Mouse (Mus musculus): ENCODE measurements at regions not wholly inside any gene's neighbourhood (a gene's known extent, or its start where the extent isn't known, plus 50 kb on each side); places are given as distances from the start of the nearest gene placed in this dataset.
A peak's percentile ranks its signal among the peaks of the same experiment; 100 is the strongest.
"Not testable (repeated sequence)": the region's sequence is repeated elsewhere in the genome, so short reads cannot be mapped to it uniquely, and the experiment has no call there.

DNA sequence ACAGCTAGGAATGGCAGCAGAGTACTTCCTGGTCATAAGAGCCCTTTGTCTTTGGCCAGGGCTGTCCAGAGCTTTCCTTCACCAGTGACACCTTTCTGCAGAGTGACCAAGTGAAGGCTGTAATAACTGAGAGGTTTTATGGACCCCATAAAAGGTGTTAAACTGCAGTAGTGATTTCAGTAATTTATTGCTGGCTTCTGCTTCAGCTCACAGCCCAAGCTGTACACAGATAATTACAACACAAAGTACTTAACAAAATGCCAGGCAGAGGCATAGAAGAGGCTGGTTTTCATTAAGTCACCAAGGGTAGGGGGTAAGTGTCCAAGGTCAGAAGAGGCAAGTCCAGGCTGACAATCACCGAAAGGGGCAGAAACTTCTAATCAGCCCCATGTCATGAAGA lies 83.8 kb downstream of the Eif4e start:
- DNase-seq = no peak

DNA sequence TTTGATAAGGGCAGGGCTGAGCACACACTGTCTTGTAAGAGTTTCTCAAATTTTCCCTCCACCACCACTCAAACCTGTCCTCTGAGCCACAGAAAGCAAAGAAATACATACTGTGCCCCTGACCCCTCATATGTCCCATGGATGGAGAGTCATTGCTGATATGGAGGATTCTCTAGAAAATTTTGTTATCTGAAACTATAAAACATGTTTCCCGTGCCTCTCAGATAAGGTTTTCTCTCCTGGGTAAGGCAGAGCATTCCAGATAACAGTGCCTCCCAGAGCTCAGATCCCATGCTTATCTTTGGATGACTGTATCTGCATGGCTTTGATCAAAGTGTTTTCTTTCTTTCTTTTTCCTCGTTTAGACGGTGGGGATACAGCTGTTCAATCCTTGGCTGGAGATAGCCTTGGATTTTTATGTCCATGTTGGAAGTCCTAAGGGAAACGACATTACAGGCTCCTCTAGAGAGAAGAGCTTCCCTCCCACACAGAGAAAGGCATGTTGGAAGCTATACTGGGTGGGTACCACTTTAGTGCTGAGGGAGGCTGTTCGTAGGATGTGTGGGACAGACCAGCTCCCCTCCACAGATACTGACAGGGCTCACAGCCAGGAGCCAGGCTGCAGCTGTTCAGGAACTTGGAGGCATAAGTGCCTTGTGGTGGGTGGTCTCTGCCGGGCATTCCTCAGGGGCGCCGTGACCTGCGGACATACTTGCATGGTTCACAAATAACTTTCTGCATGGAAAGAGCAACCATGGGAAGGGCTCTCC lies 87.1 kb downstream of the Eif4e start:
- peak in 1 of 2 experiments; percentile 18 for DNase-seq

DNA sequence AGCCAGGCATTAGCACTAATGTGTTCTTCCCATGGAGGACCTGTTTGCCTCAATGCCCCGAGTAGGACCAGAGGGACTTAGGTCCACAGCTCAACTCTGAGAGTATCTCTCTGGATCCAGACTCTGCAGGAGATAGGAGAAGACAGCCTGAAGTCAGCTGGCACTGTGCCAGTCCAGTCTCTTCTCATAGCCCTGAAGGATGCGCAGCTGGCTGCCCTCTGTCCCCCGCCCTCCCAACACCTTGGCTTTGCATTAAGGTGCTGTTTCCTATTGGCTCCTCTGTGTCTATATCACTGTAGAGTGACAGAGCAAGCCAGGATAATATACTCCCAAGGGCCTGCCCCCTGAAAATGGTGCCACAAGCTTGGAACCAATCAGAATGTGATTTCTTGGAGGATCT lies 87.7 kb downstream of the Eif4e start:
- DNase-seq = peak; percentile 12 to 27

DNA sequence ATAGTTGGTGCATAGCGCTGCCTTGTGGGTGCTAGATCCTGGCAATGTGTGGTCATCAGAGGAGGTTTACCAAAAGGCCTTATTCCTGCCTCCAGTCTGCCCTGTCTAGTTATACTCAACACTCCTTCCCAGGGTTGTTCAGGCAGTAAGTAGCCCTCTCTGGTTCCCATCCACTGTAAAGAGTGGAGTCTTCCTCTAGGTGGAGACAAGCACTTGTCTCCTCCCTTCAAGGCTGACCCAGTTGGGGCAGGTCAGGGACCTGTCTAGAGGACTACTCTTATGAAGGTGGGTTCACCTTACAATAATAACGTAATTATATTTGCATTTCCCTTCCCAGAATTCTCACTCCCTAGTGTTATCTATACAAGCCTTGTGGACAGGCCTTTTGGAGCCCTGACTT lies 88.9 kb downstream of the Eif4e start:
- DNase-seq = no peak

DNA sequence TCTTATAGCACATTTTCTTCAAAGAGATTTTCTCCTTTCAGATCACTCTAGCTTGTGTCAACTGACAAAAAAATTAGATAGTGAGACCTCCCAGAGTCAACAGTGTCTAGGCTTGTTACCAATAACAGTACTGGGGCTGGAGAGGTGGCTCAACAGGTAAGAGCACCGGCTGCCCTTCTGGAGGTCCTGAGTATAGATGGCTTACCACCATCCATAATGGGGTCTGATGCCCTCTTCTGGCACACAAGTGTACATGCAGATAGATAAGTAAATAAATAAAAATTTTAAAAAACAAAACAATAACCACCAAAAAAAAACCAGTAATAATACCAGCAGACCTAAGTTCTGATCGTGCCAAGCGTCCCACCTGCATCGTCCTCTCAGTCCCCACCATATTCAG lies 94.3 kb downstream of the Eif4e start:
- no peak for DNase-seq

DNA sequence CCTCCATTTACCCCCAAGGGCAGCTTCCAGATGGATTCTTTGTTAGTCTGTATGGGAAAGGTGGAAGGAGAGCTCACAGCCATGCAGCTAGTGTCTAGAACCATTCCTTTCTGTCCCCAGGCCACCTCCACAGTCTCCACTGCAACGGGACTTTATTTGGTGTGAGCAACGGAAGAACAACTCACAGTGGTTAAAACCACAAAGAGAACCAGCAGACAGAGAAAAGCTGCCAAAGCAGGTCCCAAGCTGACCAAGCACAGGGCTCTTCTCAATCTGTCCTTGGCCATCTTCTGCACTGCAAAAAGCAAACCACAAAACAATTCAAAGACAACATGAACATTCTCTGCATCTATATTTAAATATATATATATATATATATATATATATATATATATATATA lies 98.1 kb downstream of the Eif4e start:
- no peak for DNase-seq

DNA sequence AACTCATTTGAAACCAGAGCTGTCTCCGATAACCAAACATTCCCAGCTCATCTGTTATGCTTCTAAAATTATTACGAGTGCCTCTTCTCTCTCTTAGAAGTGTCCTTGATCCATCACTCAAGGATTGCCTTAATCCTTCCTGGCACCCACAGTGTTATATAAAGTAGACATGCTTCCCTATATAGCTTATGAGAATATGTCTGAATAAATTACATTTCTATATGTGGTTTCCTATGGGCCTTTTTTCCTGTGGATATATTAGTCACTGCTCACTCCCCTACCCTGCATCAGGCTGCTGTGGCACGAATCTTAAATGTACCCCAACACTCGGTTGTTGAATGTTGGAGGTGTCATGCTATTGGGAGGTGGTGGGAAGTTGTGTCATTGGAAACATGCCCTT lies 100.3 kb downstream of the Eif4e start:
- no peak for DNase-seq

DNA sequence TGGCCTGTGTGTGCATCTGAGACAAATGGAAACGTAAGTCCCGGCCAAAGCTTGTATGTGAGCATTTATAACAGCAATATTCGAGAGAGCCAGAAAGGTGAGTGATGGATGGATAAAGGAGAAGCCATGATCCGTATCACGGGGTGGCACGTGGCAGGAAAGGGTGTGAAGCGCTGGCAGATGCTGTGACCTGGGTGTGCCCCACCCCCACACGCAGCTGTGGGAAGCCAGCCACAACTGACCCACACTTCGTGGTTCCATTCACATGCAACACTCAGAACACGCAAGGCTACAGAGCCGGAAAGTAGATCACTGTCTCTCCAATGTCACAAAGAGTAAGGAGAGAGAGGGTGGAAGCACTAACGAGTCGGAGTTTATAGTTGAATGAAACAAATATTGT lies 104.3 kb downstream of the Eif4e start:
- DNase-seq = no peak

DNA sequence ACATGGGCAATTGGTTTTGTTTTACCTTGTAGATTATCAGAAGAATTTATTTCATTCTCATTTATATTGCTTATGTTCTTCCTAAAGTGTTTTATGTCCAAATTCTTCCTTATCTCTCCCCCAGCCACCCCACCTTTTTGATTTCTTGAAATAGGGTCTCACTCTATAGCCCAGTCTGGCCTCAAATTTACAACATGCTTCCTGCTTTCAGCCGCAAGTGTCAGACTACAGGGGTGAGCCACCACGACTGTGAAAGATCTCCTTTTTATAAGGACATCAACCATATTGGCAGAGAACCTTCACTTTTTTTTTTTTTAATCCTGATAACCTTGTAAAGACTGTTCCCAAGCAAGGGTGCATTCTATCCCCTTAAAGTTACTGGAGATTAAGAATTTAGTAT lies 106.1 kb downstream of the Eif4e start:
- no peak for DNase-seq

DNA sequence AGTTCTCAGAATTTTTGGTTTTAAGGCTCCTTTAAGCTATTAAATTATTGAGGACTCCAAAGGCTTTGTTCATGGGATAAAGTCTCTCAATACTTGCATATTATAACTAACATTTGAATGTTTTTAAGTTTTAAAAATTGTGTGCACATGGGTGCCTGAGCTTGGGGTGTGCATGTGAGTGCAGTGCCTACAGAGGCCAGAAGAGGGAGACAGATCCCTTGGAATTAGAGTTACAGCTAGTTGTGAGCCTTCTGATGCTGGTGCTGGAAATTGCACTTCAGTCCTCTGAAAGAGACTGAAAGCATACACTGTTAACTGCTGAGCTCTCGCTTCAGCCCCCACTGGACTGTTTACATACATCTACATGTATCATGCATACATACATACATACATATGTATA lies 100.0 kb upstream of the Tspan5 start:
- peak; percentile 40 to 44 for DNase-seq

DNA sequence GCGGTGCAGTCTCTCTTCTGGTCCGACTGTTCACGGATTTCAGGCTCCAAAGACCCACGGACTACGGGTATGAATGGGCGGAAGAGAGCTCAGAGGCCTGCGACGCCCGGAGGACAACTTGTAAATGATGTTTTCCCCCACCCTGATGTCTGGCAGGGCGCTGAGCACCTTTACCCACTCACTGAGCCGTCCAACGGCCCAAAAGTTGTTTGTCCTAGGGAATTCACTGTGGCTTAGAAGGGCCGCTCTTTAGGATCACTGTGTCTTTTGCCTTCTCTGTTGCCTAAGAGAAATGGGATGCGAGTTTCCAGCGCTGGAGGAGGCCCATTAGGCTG lies 98.1 kb upstream of the Tspan5 start:
- DNase-seq = no peak

DNA sequence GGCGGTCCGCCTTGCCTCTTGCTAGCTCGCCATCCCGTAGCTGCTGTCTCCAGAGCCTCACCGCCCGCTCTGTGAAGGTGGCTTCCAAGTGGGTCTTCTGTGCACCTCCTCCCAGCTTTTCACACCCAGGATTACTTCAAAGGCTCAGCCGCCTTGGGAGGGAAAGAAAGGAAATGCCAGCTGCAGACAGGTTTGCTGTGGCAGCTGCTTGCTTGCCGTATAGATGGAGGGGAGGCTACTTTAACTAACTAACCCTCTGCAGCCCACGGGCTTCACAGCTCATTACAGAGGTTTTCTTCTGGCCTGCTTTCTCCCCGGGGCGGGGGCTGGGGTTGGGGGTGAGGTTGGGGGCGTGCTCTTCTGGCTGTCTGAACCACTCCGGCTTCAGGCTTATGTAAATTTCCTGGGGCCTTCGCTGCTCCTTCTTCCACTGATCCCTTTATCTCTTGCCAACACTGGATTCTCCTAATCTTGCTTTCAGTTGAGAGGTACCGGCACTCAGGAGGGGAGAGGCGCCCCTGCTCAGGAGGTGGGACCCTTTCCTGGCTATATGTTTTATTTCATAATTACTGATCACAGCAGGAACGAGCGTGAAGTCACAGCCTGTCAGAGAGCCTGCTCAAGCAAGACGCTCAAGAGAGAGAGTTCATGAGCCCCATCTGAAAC lies 97.6 kb upstream of the Tspan5 start:
- peak; percentile 56 to 75 for DNase-seq

DNA sequence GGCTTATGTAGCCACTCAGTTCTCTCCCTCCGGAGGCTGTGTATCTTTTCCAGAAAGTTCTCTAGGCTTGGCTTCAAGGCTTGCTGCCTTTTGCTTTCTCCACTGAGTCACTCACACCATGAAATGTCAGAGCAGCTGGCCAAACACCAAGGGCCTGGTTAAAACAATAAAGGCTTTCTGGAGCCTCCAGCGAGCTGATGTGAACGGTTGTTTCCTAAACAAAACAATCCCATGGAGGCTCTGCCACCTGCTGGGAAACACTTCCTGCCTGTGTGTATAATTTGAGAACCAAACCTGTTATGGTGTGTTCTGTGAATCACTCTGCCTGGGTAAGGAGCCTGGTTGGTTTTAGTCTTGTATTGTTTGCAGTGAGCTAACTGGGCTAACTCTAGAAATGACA lies 96.7 kb upstream of the Tspan5 start:
- peak; percentile 58 to 68 for DNase-seq

DNA sequence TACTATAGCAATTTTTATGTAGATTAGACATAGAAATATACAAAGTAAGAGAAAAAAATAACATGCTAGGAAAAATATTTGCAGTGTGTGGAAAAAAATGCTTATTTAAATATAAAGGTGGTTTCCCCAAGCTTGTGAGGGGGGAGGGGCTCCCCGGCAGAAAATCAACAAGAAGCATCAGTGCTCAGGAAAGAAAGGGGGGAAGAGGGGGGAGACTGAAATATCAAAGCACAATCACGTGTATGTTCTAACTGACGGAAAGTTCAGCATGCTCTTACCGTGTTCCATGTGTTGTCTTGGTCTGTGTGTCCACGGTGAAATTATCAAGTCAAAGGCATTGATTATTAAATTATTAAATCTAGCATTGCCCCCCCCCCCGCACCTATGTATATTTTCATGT lies 92.3 kb upstream of the Tspan5 start:
- no peak for DNase-seq

DNA sequence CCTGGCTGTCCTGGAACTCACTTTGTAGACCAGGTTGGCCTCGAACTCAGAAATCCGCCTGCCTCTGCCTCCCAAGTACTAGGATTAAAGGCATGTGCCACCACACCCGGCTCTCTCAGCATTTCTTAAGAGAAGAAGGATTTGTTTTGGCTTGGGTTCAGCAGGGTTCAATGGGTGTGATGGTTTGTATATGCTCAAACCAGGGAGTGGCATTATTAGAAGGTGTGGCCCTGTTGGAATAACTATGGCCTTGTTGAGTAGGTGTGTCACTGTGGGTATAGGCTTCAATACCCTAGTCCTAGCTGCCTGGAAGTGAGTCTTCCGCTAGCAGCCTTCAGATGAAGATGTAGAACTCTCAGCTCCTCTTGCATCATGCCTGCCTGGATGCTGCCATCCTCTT lies 91.3 kb upstream of the Tspan5 start:
- DNase-seq = not testable (repeated sequence)

DNA sequence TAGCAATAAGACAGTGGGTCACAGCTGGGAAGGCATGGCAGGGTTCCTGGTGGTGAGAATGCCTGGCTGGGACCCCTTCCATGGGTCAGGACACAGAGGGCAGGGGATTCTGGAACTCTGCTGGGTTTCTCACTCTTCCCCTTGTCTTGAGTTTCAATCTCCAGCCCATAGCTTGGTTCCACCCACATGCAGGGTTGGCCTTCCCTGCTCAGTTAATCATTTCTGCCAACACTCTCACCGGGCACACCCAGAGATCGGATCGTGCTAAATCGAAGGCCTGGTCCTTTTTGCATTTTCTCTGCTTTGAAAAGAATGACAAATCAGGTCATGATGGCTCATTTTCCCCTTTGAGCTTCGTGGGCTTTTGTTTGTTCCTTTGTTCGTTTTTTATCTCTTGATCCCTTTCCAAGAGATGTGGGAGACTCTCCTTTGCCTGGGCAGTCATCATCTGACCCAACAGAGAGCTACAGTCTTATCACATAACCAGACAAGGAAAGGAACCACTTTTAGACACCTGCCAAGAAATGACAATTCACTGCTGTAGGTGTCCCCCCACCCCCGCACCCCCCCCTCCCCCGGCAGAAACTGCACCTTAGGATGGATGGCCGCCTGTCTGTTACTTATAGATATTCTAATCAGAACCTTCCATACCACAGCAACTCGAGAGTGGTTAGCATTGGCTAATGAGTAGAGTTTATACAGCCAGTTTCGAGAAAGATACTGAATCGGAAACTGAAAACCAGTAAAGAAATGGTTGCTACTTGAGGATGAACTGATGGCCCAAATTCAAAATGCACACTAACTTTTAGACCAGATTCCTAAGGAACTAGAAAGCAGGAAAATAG lies 90.4 kb upstream of the Tspan5 start:
- no peak for DNase-seq

DNA sequence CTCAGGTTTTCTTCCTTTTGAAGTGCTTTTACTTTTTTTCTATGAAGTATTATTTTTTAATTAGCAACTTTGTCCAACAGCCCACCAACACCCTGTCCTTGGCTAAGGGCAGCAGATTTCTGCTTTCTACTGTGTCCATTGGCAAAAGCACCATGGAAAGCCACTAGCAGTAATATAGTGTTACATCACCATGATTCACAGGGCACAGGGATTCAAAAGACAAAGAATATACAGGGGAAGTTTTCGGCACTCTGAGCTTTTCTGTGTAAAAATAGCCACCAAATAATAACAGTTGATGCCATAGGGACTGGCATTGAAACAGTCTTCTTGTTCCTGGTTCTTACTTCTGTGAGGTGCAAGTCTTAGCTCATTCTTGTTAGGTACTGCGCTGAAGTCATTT lies 89.8 kb upstream of the Tspan5 start:
- DNase-seq = no peak

DNA sequence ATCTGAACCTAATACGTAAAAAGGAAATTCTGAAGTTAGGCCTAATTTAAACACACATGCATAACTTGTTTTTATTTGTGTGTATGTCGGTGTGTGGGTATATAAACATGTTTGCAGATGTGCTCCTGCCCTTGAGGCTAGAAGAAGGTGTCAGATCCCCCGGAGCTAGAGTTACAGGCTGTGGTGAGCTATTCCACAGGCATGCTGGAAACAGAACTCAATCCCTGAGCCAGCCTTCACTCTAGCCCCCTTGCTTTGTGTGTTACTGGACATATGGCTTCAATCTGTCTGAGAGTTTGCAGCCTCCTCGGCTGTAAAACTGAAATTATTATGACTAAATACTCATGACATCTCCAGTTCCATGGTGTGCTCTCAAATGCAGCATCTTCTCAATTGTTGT lies 89.3 kb upstream of the Tspan5 start:
- peak in 1 of 2 experiments; percentile 9 for DNase-seq

DNA sequence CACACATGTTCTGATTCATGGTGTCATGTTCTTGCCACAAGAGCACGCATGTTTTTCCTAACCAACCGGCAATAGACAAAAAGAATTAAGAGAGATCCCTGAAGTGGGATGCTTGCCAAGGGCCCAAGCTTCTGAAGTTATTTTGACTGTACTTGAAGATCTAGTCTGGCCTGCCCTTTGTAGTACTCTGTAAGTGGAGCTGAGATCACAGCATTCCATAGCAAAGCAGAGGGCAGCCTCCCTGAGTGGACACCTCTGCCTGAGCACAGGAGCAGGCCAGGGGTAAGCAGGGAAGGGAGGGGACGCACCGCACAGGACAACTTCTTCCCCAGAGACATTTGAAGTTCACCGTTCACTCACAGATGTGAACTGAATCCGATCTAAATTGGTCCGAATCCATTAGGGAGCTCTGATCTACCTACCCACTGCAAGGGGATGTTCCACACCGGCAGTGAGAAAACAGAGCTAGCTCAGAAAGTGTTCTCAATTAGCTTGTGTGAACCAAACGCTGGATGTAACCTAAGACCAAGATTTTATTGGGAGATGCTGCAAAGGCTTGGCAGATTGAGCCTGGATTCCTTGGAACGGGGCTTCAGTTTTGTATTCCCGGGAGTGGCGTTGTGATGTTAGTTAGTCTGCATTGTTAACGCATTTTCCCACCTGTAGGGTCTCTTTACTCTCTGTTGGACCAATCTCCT lies 88.3 kb upstream of the Tspan5 start:
- DNase-seq = no peak

DNA sequence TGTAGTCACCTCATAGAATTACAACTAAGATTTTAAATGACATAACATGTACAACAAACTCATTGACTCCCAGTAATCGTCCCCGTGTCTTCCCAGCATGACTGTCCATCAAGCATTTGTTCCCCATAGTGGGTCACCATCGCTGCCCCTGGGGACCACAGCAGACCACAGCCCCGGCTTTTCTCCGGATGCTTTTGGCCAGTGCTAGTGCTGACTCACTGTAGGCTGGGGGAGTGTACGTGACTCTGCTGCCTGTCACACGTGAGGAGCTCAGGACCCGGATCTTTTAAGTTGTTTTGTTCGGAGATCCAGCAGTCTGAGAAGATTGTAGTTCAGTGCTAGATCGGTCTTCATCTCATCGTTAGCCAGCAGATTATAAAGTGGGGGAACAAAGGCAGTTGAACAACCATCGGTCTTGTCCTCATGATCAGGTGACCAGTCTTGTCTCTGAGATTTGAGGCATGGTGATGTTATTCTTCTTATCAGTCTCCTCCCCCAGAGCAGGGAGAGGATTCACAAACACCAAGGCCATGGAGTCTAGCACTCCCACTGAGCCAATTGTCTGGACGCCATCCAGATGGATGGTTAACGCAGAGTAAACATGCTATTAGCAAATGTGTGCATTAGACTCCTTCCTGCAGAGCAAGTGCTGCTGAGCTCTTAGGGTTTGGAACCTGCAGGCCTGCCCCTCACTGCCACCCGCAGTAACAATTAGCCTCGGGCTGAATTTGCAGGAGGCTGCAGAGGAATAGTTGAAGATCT lies 87.2 kb upstream of the Tspan5 start:
- DNase-seq = peak; percentile 6 to 15

DNA sequence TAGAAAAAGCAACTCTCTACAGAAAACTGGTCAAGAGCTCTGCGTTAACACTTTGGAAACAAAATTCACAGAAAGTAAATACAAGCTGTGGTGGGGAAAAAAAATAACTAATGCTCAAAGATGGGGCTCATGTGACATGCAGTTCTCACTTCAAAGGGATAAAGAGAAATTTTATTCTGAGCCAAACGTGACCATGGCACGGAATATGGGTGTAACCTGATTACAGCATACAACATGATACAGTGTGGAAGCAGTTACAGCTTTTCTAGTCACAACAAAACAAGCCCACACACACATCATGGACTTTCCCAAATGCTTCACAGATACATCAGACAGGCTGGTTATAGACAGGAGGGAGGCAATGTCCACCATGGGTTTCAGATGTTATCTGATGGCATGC lies 86.5 kb upstream of the Tspan5 start:
- no peak for DNase-seq

DNA sequence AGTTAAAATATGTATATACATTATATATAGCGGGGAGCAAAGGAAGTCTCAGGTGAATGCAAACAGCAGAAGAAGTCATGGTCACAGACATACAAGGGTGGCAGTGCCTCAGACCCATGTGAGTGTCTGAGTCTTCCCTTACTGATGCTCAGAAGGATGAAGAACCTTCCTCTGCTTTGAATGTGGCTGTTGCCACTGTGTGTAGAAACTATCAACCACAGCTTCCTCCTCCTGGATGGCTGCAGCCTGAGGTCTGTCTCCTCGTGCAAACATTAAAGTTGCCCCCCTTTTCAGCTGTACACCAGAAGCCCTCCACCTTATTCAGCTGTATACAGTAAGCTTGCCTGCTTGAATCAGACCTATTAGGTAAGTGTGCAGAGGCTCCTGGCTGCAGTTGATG lies 79.4 kb upstream of the Tspan5 start:
- no peak for DNase-seq
